Mouse (Mus musculus) myocyte (in vitro differentiated cells): ENCODE measurements around the gene Gm853.

Experiments used
- CEBPB ChIP-seq: IDR thresholded peaks from 2 replicates; pipeline ENCODE4 v1.6.1; 2011; ENCODE audit warnings: mild to moderate bottlenecking, moderate library complexity; ENCODE audit not compliant: poor library complexity, insufficient read depth, severe bottlenecking
- E2F4 ChIP-seq: IDR thresholded peaks from one replicate; pipeline ENCODE4 v1.6.1; 2011; ENCODE audit warnings: mild to moderate bottlenecking, control low read depth, moderate library complexity; ENCODE audit not compliant: insufficient read depth
- MAX ChIP-seq: IDR thresholded peaks from one replicate; pipeline ENCODE4 v1.6.1; 2011; ENCODE audit warnings: low read depth, mild to moderate bottlenecking, control low read depth
- MYOD1 ChIP-seq, 3 experiments: IDR thresholded peaks; one replicate each; pipeline ENCODE4 v1.6.1; 2011; ENCODE audit warnings: control low read depth in 2 of 3, low read depth in 2 of 3, mild to moderate bottlenecking in 2 of 3, moderate library complexity in 1 of 3; ENCODE audit not compliant: insufficient read length in 2 of 3, control insufficient read depth in 1 of 3
- MYOG ChIP-seq, 3 experiments: IDR thresholded peaks; one replicate each; pipeline ENCODE4 v1.6.1; 2011; ENCODE audit warnings: control low read depth in 2 of 3, low read depth in 2 of 3, mild to moderate bottlenecking in 2 of 3; ENCODE audit not compliant: insufficient read length in 2 of 3, control insufficient read depth in 1 of 3, insufficient read depth in 1 of 3
- POLR2A ChIP-seq: IDR thresholded peaks from one replicate; pipeline ENCODE4 v1.6.1; 2011; ENCODE audit warnings: low read depth, mild to moderate bottlenecking, control low read depth, moderate library complexity; ENCODE audit not compliant: insufficient read length
- POLR2AphosphoS2 ChIP-seq: IDR thresholded peaks from one replicate; pipeline ENCODE4 v1.6.1; 2011; ENCODE audit warnings: low read depth, control low read depth; ENCODE audit not compliant: insufficient read length
- REST ChIP-seq: IDR thresholded peaks from one replicate; pipeline ENCODE4 v1.6.1; 2011; ENCODE audit warnings: mild to moderate bottlenecking, control low read depth, moderate library complexity; ENCODE audit not compliant: insufficient read depth, insufficient read length
- TCF12 ChIP-seq: IDR thresholded peaks from one replicate; pipeline ENCODE4 v1.6.1; 2011; ENCODE audit warnings: mild to moderate bottlenecking, control low read depth; ENCODE audit not compliant: poor library complexity, insufficient read depth, severe bottlenecking
- USF1 ChIP-seq: IDR thresholded peaks from one replicate; pipeline ENCODE4 v1.6.1; 2011; ENCODE audit warnings: low read depth, mild to moderate bottlenecking, control low read depth, moderate library complexity

- TF ChIP-seq E2F4 (no peak), POLR2A (no peak), REST (no peak), USF1 (no peak), MYOG (IDR thresholded peaks at IDR 0.05; ENCODE audit: control insufficient read depth in 1 of 3, insufficient read depth in 1 of 3, insufficient read length in 2 of 3, low read depth in 2 of 3) (no peak), MAX (no peak), CEBPB (no peak), MYOD1 (IDR thresholded peaks at IDR 0.05; ENCODE audit: control insufficient read depth in 1 of 3, insufficient read length in 2 of 3, low read depth in 2 of 3) (no peak), POLR2AphosphoS2 (no peak), TCF12 (no peak)
Measured at GRCm38 (mm10) chr4:130224071-130224470, 1.9 kb upstream of the Gm853 start.
